Mouse (Mus musculus): Measurements from ENCODE around the gene Soat2. TPM values are rescaled to one million over a fixed set of nuclear protein-coding genes. Genes with fewer than 3 reads are reported as not detected.
A peak's percentile ranks its signal among the peaks of the same experiment; 100 is the strongest.

Gene Soat2
- total RNA-seq, 2 experiments from 2014 or later, result 0.26 TPM; not detected in 1

DNA sequence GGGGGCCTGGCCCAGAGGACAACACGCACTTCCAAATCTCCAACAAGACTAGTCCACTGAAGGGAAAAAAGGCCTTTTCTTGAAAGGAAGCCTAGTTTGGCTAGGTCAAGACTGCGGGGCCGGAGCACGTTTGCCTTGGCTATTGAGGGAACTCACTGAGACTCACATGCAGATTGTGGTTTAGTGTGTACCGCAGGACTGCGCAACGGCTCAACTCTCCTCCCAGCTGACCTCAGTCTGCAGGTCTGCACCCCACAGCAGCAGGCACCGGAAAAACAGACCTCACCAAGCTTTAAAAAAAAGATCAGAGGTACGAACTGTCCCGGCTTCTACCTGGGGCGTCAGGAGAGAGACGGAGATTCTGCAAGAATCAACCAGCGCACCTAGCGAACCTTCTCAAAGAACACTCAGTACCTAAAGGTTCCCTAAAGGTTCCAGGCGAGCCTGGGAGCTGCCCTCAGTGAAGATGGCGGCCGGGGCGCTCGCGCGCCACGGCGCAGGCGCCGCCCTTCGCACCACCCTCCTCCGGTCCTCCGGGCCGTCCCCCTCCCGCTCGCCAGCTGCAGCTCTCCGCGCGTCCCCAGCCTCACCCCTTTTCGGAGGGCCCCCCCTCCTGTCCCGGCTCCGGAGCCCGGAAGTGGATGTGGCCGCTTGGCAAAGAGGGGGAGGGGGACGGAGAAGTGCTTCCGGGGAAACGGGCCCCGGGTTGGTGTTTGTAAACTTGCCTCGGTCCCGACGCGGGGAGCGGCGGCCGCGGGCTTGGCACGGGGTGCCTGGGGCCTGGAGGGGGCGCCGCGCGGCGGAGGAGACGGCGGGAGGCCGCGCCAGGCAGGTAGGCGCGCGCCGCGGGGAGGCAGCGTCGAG lies 52.9 kb downstream of the Soat2 start, which contains the start of gene Zfp740:
Gene Zfp740 (plus strand): TSS at position 279 of the 864 bp plus-strand sequence.
- intact Hi-C loops (cut with DNase I), result no loop called here
- DNase-seq (ENCODE audit: extremely low spot score in 1 of 2, low spot score in 2 of 2), result peak; percentile 93 to 96
- no peak; the same call in 1 of the 2 replicates for TF ChIP-seq CTCF (IDR thresholded peaks at IDR 0.05)
- Histone ChIP-seq H3K27ac (peak within 1 kb of the TSS; percentile 98), H3K4me3 (peak within 1 kb of the TSS; percentile 81)

DNA sequence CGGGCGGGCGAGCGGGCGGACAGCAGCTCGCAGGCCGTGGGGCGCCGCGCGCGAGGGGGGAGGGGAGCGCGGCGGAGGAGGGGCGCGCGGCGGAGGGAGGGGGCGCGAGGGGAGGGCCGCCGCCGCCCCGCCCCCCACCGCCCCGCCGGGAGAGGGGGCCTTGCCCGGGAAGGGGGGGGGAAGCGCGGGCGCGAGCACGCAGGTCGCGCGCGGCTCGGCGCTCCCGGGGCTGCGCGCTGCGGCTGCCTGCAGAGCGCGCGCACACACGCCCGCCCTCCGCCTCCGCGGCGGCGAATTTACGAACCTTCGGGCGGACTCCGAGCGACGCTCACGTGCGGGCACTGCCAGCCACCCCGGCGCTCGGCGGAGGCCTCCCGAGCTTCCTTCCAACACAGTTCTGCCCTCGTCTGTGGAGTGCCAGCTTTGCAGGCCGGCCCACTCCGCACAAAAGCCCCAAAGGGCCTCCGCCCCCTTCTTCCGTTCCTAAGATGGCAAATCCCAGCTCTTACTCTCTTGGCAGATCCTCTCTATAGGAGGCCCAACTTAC lies 53.6 kb downstream of the Soat2 start:
- TF ChIP-seq CTCF (IDR thresholded peaks at IDR 0.05), result no peak
- intact Hi-C loops (cut with DNase I), result no loop called here

DNA sequence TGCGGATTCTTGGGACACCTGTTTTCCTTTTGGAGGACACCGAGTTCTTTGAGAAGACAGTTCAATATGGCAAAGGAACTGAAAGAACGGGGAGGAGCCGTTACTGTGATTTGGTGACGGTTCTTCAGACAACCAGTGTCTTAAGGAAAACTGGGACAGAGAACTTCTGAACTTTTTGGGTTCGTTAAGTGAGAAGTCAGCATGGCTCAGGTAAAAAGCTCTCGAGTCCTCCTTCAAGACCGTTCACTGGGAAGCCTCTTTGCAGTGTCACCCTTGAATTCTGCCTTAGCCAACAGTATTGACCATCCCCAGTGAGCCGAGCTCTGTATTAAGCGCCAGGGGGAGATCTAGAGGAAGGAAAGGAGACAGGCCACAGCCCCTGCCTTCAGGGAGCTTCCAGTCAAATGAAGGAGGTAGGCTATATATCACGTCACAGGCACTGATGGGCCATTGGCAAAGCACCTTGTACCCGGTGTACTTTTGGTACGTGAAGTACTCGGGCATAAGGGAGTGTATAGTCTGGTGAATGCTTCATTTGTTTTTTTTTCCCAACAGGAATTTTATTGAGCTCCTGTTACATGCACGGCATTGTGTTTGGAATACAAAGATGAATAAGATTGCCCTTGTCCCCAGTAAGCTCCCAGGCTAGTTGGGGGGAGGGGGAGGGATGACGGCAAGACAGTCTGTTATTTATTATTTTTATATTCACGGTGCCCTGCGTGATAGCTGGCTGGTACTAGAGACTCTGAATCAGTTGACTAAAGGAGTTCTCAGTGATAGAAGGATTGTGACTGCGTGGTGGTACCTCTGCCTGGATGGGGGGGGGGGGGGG lies 54.6 kb downstream of the Soat2 start, which contains the start of gene Csad:
Gene Csad (minus strand): TSS at position 51 of the 832 bp plus-strand sequence.
- intact Hi-C loops (cut with DNase I), result no loop called here
- no peak for TF ChIP-seq CTCF (IDR thresholded peaks at IDR 0.05)
- H3K4me3 ChIP-seq, result peak within 1 kb of the TSS; percentile 81
- no peak for DNase-seq (ENCODE audit: extremely low spot score in 1 of 2, low spot score in 2 of 2)
- peak within 1 kb of the TSS; percentile 98 for H3K27ac ChIP-seq

More for the DNA sequence above, 53.6 kb downstream of the Soat2 start:
- peak; percentile 70 to 74 for DNase-seq (ENCODE audit: extremely low spot score in 1 of 2, low spot score in 2 of 2)
- peak overlapping the region; percentile 81 for H3K4me3 ChIP-seq
- H3K27ac ChIP-seq, result peak overlapping the region; percentile 98

DNA sequence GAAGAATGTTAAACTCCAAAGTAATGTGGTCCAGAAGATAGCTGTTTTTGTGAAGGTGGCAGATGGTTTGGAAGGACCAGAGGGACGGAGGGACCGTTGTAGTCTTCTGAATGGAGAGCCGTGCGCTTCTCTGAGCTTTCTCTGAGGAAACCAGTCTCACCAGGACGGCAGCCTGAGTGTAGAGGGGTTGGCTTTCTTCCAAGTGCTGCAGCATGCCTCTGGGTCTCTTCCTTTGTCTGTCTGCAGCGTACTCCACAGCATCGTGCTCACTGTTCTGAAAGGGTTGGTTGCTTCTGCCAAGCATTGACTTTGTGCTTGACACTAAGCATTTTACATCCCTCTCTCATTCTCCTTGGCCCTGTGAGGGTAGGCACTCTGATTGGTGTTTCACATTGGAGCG lies 55.5 kb downstream of the Soat2 start:
- intact Hi-C loops (cut with DNase I), result no loop called here
- H3K4me3 ChIP-seq, result peak overlapping the region; percentile 29
- peak in 1 of 2 experiments; percentile 43 for DNase-seq (ENCODE audit: extremely low spot score in 1 of 2, low spot score in 2 of 2)
- H3K27ac ChIP-seq, result 0 out of 2 replicates have a peak overlapping the region, but pooled peaks have one; percentile 45
- no peak for TF ChIP-seq CTCF (IDR thresholded peaks at IDR 0.05)

DNA sequence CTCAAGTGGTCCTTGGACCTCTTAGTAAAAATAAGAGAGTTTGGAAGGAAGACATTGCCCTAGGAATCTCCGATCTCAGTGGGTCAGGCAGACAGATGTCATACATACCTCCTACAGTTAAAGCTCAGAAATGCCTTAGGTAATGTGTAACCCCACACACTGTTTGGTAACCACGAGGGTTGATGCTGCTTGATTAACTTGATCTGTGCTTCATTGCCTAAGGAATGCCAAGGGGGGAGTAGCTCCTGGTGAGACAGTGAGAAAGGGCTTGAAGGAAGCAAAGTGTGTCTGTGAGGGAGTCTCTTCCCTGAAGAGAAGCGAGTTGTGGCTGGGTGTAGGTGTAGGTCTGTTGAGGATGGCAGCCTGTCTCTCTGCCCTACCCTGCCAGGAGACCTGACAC lies 57.0 kb downstream of the Soat2 start:
- intact Hi-C loops (cut with DNase I), result no loop called here
- DNase-seq (ENCODE audit: extremely low spot score in 1 of 2, low spot score in 2 of 2), result no peak
- no peak overlapping the region for H3K4me3 ChIP-seq
- no peak for TF ChIP-seq CTCF (IDR thresholded peaks at IDR 0.05)
- no peak overlapping the region for H3K27ac ChIP-seq

DNA sequence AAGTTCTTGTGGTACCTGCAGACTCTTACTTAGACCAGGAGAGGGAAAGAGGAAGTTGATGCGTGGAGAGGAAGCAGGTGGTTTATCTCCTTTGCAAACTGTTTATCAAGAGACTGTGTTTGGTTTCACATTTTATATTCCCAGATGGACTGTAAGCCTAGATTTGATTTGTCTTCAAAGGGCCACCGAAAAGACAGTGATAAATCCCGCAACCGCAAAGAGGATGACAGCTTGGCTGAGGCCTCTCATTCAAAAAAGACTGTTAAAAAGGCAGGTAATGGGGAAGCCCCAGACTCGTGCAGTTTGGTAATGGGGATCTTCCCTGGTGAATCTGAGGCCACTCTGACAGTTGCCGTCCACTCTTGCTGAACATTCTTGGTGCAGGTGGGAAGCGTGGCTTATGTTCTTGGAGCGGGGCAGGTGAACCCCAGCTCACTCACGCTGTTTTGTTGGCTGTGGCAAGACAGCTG lies 57.8 kb downstream of the Soat2 start:
- intact Hi-C loops (cut with DNase I), result no loop called here
- Histone ChIP-seq H3K27ac (no peak overlapping the region), H3K4me3 (no peak overlapping the region)
- no peak for TF ChIP-seq CTCF (IDR thresholded peaks at IDR 0.05)
- DNase-seq (ENCODE audit: extremely low spot score in 1 of 2, low spot score in 2 of 2), result no peak

DNA sequence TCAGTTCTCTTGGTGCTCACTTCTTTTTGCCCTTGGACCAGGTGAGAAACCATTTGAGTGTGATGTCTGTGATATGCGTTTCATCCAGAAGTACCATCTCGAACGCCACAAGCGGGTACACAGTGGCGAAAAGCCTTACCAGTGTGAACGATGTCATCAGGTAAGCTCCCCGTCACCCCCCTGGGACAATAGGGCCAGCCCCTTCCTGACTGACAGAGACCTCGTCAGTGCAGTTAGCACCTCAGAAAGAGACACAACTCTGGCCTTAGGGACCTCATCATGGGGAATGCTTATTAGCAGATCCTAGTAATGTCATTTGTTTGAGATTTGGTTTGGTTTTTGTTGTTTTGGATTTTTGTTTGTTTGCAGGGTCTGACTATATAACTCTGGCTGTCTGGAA lies 58.8 kb downstream of the Soat2 start:
- no peak for DNase-seq (ENCODE audit: extremely low spot score in 1 of 2, low spot score in 2 of 2)
- no peak overlapping the region for H3K27ac ChIP-seq
- H3K4me3 ChIP-seq, result no peak overlapping the region
- intact Hi-C loops (cut with DNase I), result no loop called here
- no peak for TF ChIP-seq CTCF (IDR thresholded peaks at IDR 0.05)

DNA sequence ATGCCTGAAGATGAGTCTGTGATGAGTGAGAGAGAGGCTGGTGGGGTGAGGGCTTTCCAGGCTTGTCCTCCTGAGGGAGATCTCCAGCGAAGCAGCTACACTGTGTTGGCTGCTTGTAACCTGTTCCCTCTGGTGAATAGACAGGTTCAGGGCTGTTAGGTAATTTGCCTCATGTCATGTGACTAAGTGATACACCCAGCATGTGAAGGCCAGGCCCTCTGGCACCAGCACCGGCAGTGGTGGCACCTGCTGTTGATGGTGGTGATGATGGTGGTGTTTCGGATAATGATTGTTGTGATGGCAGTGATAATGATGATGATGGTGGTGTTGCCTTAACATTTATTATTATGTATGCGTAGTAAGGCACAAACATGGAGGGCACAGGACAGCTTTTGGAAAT lies 60.5 kb downstream of the Soat2 start:
- Histone ChIP-seq H3K4me3 (no peak overlapping the region), H3K27ac (no peak overlapping the region)
- TF ChIP-seq CTCF (IDR thresholded peaks at IDR 0.05), result no peak
- intact Hi-C loops (cut with DNase I), result no loop called here
- no peak for DNase-seq (ENCODE audit: extremely low spot score in 1 of 2, low spot score in 2 of 2)

DNA sequence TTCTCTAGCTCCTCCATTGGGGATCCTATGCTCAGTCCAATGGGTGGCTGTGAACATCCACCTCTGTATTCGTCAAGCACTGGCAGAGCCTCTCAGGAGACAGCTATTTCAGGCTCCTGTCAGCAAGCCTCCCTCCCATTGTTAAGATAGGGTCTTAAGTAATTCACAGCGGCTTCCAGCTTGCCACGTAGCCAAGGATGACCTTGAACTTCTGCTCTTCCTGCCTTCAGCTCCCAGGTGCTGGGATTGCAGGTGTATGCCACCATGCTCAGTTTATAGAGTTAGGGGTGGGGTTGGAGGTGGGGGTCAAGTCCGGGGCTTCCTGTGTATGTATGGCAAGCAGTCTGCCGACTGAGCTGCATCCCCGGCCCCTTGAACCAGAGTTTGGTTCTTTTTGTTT lies 61.6 kb downstream of the Soat2 start:
- Histone ChIP-seq H3K27ac (no peak overlapping the region), H3K4me3 (no peak overlapping the region)
- DNase-seq (ENCODE audit: extremely low spot score in 1 of 2, low spot score in 2 of 2), result no peak
- no peak for TF ChIP-seq CTCF (IDR thresholded peaks at IDR 0.05)
- intact Hi-C loops (cut with DNase I), result no loop called here

Other genes with a start within 250 kb of the Soat2 start
- gene Krt4, start 225.8 kb upstream of the Soat2 start, total RNA-seq (2021), result not detected
- gene Krt79, start 210.2 kb upstream of the Soat2 start, total RNA-seq (2021), result not detected
- gene Krt78, start 196.2 kb upstream of the Soat2 start, total RNA-seq (2021), result not detected
- gene Krt8, start 146.0 kb upstream of the Soat2 start, total RNA-seq (2021), result under 1 TPM in 1 of 2 experiments, not detected in 1; 0.29 TPM
- under 1 TPM; 0.33 to 0.38 TPM for gene Krt18, start 122.3 kb upstream of the Soat2 start, total RNA-seq (2021)
- gene Eif4b, start 76.8 kb upstream of the Soat2 start, total RNA-seq (2021), result 100 to 1,000 TPM; 163 to 167 TPM
- 10 to 100 TPM; 16.4 to 22.8 TPM for gene Tns2, start 50.1 kb upstream of the Soat2 start, total RNA-seq (2021)
- gene Spryd3, start 14.3 kb upstream of the Soat2 start, total RNA-seq (2021), result 100 to 1,000 TPM; 152 TPM
- 10 to 100 TPM; 57.4 to 64.8 TPM for gene Igfbp6, start 6.2 kb upstream of the Soat2 start, total RNA-seq (2021)
- gene Zfp740, start 52.7 kb downstream of the Soat2 start, total RNA-seq (2021), result 10 to 100 TPM; 69.6 to 72.4 TPM
- 10 to 100 TPM; 28.5 to 30.4 TPM for gene Csad, start 54.2 kb downstream of the Soat2 start, total RNA-seq (2021)
- 1 to 10 TPM in 1 of 2 experiments, under 1 TPM in 1; 0.86 to 1.3 TPM for gene Itgb7, start 81.4 kb downstream of the Soat2 start, total RNA-seq (2021)
- 10 to 100 TPM; 13.8 to 17.1 TPM for gene Rarg, start 107.0 kb downstream of the Soat2 start, total RNA-seq (2021)
- gene Gm9918, start 120.0 kb downstream of the Soat2 start, total RNA-seq (2021), result not detected
- 10 to 100 TPM; 40.6 to 42.8 TPM for gene Mfsd5, start 128.9 kb downstream of the Soat2 start, total RNA-seq (2021)
- 1 to 10 TPM; 1.1 to 1.5 TPM for gene Espl1, start 145.7 kb downstream of the Soat2 start, total RNA-seq (2021)
- gene Pfdn5, start 175.6 kb downstream of the Soat2 start, total RNA-seq (2021), result 100 to 1,000 TPM; 408 to 428 TPM
- 10 to 100 TPM; 65.1 to 67.9 TPM for gene Myg1, start 181.2 kb downstream of the Soat2 start, total RNA-seq (2021)
- 10 to 100 TPM; 14.3 to 18.9 TPM for gene Aaas, start 200.2 kb downstream of the Soat2 start, total RNA-seq (2021)
- under 1 TPM; 0.27 to 0.61 TPM for gene Sp7, start 216.7 kb downstream of the Soat2 start, total RNA-seq (2021)

Data from left cerebral cortex, adult 2 months (tissue).